Mouse (Mus musculus) embryonic fibroblast, embryonic 13.5 days (primary cell): Measurements from ENCODE around the gene Taf11. TPM values are rescaled to one million over a fixed set of nuclear protein-coding genes. Genes with fewer than 3 reads are reported as not detected.

Source experiments
- H3K27ac ChIP-seq: 2 replicates; pipeline ENCODE4 v1.5.1; 2012; ENCODE audit warnings: low read length, control low read depth, inconsistent platforms; ENCODE audit not compliant: insufficient read depth
- H3K4me1 ChIP-seq: 2 replicates; pipeline ENCODE4 v1.6.1; 2011; ENCODE audit warnings: low read length; ENCODE audit not compliant: control insufficient read depth, insufficient read depth
- H3K4me3 ChIP-seq: 2 replicates; pipeline ENCODE4 v1.5.1; 2011; ENCODE audit warnings: mild to moderate bottlenecking, control low read depth, low read length; ENCODE audit not compliant: insufficient read depth
- CTCF ChIP-seq: IDR thresholded peaks from 2 replicates; pipeline ENCODE4 v1.5.1; 2011; ENCODE audit warnings: mild to moderate bottlenecking, control low read depth, low read length, moderate library complexity, borderline replicate concordance; ENCODE audit not compliant: insufficient read depth
- POLR2A ChIP-seq: IDR thresholded peaks from 2 replicates; pipeline ENCODE4 v1.6.1; 2011; ENCODE audit warnings: low read depth, mild to moderate bottlenecking, control low read depth, low read length, moderate library complexity
- polyA plus RNA-seq: library from polyadenylated mRNA; stranded (reverse); fragments of >200 nt; gene quantifications from 2 replicates; pipeline ENCODE4 v1.2.4, GENCODE M21; 2011; ENCODE audit warnings: low read depth; ENCODE audit not compliant: missing spikeins, insufficient read length

The Taf11 gene
- polyA plus RNA-seq, 1 experiment, result 39.5 TPM

DNA sequence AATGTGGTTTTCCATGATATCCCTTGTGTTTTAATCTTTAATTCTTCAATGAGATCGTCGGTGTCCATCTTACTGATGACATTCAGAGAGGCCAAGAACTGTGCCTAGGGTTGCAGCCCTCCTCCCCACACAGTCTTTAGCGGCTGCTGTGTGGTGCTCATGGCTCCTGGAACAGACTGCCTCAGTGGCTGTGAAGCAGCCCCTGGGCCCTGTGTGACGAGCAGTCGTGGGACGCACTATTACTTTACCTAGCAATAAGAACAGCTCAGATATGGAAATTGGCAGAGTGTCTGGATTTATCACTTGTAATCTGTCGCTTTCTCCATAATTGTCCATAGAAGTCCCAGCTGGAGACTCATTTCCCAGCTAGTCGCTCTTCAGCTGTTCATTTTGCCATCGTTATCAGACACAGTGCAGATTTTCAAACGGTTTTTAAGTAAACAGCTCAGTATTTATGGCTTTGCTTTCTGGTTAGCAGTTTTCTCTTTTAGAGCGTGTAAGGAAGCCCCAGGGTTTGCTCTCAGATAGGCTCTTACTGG is 12.6 kb upstream of the Taf11 start:
- H3K27ac ChIP-seq, result no peak overlapping the region
- no peak overlapping the region for H3K4me3 ChIP-seq
- TF ChIP-seq POLR2A (no peak), CTCF (no peak)
- no peaks in the 10 kb centered on the region for H3K4me1 ChIP-seq

DNA sequence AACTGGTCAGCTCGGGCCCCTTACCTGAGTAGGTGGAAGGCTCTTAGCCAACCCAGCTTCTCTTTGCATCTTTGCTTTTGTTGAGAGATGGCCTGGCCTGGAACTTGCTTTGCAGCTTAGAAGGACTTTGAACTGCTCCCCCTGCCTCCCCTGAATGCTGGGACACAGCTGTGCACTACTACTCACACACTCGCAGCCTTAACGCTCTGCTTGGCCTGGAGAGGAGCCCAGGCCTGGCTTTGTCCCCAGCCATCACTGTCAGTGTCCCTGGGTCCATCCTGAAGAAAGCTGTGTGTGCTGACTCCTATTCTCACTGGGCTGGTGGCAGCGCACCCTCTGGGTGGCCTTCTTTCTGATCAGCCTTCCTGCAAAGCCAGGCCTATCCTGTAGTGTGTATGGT is 11.0 kb upstream of the Taf11 start:
- Histone ChIP-seq H3K4me3 (no peak overlapping the region), H3K4me1 (no peaks in the 10 kb centered on the region), H3K27ac (no peak overlapping the region)
- TF ChIP-seq CTCF (no peak), POLR2A (no peak)

DNA sequence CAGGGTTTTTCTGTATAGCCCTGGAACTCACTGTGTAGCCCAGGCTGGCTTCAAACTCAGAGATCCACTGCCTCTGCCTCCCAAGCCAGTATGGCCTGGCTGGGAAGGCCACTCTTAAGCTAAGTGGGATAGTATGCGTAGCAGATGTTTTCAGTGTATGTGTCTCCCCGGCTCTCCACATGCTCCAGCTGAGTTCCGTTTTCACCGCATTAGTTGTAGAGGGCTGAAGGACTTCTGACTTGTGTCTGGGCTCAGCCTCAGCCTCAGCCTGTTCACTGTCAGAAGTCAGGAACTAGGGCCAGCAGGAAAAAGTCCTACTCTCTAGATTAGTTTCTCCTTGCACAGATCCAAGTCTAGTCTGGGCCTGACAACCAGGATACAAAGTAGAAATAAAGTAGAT is 6.7 kb upstream of the Taf11 start:
- no peak overlapping the region for H3K4me3 ChIP-seq
- no peak overlapping the region for H3K27ac ChIP-seq
- H3K4me1 ChIP-seq, result peaks cover 3% of the 10 kb centered on the region; the same call in 1 of the 2 replicates
- no peak for TF ChIP-seq POLR2A
- no peak for TF ChIP-seq CTCF

DNA sequence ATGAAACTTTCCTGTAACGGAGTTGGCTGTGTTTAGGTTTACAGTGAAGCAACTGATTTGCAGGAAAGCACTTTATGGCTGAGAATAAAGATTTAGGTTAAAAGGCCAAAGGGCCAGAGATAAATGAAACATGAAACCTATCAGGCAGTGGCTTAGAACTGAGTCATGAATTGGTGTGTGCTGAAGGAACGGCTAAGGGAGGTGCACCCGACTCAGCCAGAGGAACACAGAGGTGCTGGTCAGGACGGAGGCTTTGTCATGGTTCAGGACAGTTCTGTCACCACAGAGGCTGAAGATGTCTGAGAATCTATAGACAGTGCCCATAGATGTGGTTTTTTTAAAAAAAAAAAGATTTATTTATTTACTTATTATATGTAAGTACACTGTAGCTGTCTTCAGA is 5.1 kb upstream of the Taf11 start:
- Histone ChIP-seq H3K4me1 (peaks cover 3% of the 10 kb centered on the region; the same call in 1 of the 2 replicates), H3K27ac (no peak overlapping the region), H3K4me3 (no peak overlapping the region)
- TF ChIP-seq POLR2A (no peak), CTCF (no peak)

DNA sequence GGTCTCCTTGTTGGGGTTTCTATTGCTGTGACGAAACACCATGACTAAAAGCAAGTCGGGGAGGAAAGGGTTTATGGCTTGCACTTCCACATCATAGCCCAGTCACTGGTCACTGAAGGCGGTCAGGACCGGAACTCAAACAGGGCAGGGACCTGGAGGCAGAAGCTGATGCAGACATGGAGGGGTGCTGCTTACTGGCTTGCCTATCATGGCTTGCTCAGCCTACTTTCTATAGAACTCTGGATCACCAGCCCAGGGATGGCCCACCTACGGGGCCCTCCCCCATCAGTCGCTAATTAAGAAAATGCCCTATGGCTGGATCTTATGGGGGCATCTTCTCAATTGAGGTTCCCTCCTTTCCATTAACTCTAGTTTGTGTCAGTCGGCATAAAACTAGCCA is 1.7 kb upstream of the Taf11 start:
- Histone ChIP-seq H3K4me1 (peaks cover 3% of the 10 kb centered on the region; the same call in 1 of the 2 replicates), H3K27ac (no peak overlapping the region), H3K4me3 (no peak overlapping the region)
- TF ChIP-seq CTCF (no peak), POLR2A (no peak)

DNA sequence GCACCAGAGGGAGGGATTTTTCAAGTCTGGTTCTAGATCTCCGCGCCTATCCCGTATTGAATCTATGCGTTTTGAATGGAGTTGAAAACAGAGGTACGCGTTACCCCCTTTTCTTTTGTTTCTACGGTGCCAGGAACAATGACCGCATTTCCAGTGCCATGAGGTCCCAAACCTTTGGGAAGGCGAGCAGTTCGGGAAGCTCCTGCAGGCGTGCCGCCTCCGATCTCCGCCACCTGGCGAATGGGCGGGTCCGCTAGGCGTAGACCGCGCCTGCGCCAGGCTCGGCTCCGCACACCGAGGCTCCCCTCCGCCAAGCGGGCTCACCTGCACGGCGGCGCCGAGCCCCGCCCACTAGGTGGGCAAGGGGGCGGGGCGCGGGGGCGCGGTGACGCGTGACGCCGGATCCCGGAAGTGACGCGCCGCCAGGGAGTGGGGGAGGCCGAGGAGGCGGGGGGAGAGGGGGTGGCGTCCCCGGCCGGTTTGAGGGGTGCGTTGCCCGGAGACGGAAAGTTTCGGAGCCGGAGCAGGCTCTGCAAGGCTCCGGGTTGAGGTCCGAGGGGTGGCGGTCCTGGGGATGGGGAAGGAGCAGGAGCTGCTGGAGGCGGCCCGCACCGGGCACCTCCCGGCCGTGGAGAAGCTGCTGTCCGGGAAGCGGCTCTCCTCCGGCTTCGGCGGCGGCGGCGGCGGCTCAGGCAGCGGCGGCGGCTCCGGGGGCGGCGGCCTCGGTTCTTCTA is 589 bp downstream of the Taf11 start, which contains the start of gene Anks1:
Anks1 (plus strand) TSS at position 419 of the 734 bp plus-strand sequence.
- TF ChIP-seq CTCF (no peak), POLR2A (peak; percentile 54)
- Histone ChIP-seq H3K4me3 (peak within 1 kb of the TSS; percentile 84), H3K27ac (no peak within 1 kb of the TSS), H3K4me1 (no peaks in the 10 kb centered on the region)

DNA sequence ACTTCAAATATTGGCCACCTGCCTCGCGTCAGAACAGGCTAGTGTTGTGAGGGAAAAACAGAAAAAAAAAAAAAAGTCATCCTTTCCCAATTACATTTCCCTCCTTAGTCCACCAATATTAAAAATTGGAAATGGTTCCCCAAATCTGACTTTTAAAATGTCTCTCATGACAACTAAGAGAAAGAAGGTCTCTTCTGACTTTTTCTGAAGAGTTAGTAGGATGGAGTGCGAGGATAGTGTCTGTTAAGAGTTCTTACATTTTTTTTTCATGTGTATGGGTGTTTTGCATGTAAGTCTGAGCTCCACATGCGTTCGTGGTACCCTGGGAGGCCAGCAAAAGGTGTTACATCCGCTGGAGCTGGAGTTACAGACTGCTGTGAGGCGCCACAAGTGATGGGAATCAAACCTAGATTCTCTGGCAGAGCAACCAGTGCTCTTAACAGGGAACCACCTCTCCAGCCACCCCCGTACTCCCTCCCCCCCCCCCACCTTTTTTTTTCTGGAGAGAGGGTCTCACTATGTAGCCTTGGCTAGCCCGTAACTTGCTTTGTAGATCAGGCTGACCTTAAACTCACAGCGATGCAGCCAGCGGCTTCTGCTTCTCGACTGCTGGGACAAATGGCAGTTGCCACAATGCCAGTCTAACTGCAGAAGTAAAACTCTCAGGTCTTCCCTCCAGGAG is 1.3 kb downstream of the Taf11 start:
- Histone ChIP-seq H3K4me1 (no peaks in the 10 kb centered on the region), H3K27ac (peak overlapping the region; percentile 17; the same call in 1 of the 2 replicates), H3K4me3 (peak overlapping the region; percentile 84)
- TF ChIP-seq POLR2A (no peak; the same call in 1 of the 2 replicates), CTCF (no peak)

DNA sequence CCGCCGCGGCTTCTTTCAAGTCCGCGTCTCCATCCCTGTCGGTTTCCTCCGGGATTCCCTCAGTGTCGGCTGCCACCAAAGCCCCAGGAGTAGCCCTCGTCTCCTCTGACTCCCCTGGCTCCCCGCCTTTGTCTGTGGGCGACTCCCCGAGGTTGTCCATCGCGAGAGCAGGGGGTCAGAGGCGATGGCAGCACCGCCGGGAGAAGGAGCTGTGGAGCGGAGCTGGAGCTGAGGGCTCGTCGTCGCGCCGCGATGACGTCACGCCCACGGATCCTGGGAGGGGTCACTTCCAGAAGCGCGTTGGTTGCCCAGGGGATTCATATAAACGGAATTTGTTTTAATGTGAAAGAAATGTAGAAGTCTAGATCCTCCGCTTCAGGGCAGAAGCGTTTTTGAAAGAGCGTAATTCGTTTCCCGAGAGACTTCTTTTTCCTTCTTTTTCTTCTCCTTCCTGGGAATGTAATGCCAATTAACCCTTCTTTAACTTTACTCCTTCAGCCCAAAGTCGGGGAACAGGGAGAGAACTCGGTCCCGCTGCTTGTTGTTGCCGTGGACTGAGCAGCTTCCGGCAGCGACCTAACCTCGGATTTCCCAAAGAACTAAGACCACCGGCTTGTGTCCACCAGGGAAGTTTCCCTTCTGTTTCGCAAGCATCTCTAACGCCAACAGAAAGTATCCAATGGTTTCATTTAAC is 2.0 kb downstream of the Taf11 start:
- TF ChIP-seq POLR2A, result peak; percentile 86
- no peak; the same call in 1 of the 2 replicates for TF ChIP-seq CTCF
- H3K4me3 ChIP-seq, result peak overlapping the region; percentile 98
- peak overlapping the region; percentile 17; the same call in 1 of the 2 replicates for H3K27ac ChIP-seq
- H3K4me1 ChIP-seq, result no peaks in the 10 kb centered on the region

DNA sequence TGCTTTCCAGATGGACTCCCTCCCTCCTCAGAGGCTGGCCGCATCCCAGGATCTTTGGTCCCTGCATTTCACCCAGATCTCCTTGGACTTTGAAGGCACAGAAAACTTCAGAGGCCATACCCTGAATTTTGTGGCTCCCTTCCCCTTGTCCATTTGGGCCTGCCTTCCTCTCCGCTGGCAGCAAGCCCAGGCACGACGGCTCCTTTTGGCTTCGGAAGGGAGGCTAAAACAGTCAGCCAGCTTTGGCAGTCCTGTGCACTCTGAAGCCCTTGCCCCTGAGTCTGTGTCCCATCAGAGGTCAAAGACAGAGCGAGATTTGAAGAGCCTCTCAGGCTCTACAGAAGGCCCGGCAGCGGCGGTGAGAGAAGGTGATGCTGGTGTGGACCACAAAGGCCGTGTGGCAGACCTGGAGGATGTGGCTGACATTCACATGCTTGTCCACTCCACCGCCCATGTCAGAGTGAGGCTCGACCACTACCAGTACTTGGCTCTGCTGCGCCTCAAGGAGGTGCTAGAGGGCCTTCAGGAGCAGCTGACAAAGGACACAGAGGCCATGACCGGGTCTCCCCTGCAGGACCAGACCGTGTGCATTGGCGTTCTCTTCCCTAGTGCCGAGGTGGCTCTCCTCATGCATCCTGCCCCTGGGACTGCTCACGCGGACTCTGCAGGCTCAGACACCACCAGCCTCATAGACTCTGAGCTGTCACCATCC is 23.0 kb downstream of the Taf11 start:
- no peak overlapping the region for H3K4me3 ChIP-seq
- 0 out of 2 replicates have a peak, but pooled peaks have one; percentile 20 for TF ChIP-seq CTCF
- no peak for TF ChIP-seq POLR2A
- H3K4me1 ChIP-seq, result no peaks in the 10 kb centered on the region
- H3K27ac ChIP-seq, result no peak overlapping the region
